Mouse (Mus musculus) heart, embryonic 15.5 days (tissue): ENCODE measurements around the gene Ripor2. TPM values are rescaled to one million over a fixed set of nuclear protein-coding genes. Genes with fewer than 3 reads are reported as not detected.

Experiments used
- ATAC-seq: fragments of 200-750 bp; cut with Nextera tagmentation; replicated peaks from 2 replicates; pipeline ENCODE4 v1.8.0; 2017; ENCODE audit warnings: low read depth, moderate TSS enrichment; ENCODE audit not compliant: insufficient number of reproducible peaks, insufficient read depth, low FRiP score
- H3K27ac ChIP-seq: fragments of 300-500 bp; sonication (generic); 2 replicates; pipeline ENCODE4 v1.5.1; 2015; ENCODE audit warnings: mild to moderate bottlenecking, inconsistent platforms
- H3K27me3 ChIP-seq: fragments of 300-500 bp; sonication (generic); 2 replicates; pipeline ENCODE4 v1.6.1; 2015; ENCODE audit warnings: inconsistent platforms
- H3K36me3 ChIP-seq: fragments of 300-500 bp; sonication (generic); 2 replicates; pipeline ENCODE4 v1.6.1; 2015; ENCODE audit warnings: mild to moderate bottlenecking, inconsistent platforms
- H3K4me1 ChIP-seq: fragments of 300-500 bp; sonication (generic); replicated peaks from 2 replicates; pipeline ENCODE4 v1.6.1; 2015; ENCODE audit warnings: inconsistent platforms
- H3K4me2 ChIP-seq: fragments of 300-500 bp; sonication (generic); 2 replicates; pipeline ENCODE4 v1.6.1; 2015; ENCODE audit warnings: inconsistent platforms, mild to moderate bottlenecking, moderate library complexity
- H3K4me3 ChIP-seq: fragments of 300-500 bp; sonication (generic); 2 replicates; pipeline ENCODE4 v1.5.1; 2015; ENCODE audit warnings: mild to moderate bottlenecking, inconsistent platforms
- H3K9ac ChIP-seq: fragments of 300-500 bp; sonication (generic); 2 replicates; pipeline ENCODE4 v1.6.1; 2015; ENCODE audit warnings: mild to moderate bottlenecking, inconsistent platforms
- H3K9me3 ChIP-seq: fragments of 300-500 bp; sonication (generic); replicated peaks from 2 replicates; pipeline ENCODE4 v1.6.1; 2016; ENCODE audit warnings: inconsistent platforms
- WGBS: fragments of 180-500 bp; shearing (Covaris S2); methylation state at CpG from one replicate; pipeline ENCODE4 v1.1.7; 2015; ENCODE audit warnings: mixed read lengths; 5-methylcytosine and 5-hydroxymethylcytosine counted together
- polyA plus RNA-seq: library from polyadenylated mRNA; unstranded; fragments of >200 nt; fragmentation: Nextera tagmentation; extraction: Ambion mirVana; gene quantifications from 2 replicates; pipeline ENCODE4 v1.2.1, GENCODE M21; 2015

Gene Ripor2
- polyA plus RNA-seq, 1 experiment from 2014 or later = 14.5 TPM

GRCm38 (mm10) chr13:24776146-24776844 is 194.3 kb downstream of the Ripor2 start:
- Histone ChIP-seq H3K27me3 (no peaks in the 10 kb centered on the region), H3K4me2 (no peak overlapping the region), H3K27ac (no peak overlapping the region), H3K9ac (no peak overlapping the region), H3K9me3 (no peaks in the 10 kb centered on the region), H3K4me1 (no peaks in the 10 kb centered on the region), H3K4me3 (no peak overlapping the region), H3K36me3 (no peaks in the 10 kb centered on the region)
- ATAC-seq = no peak
- 47% methylated on average over 7 of the region's 7 CpGs for WGBS

GRCm38 (mm10) chr13:24778026-24778425 is 196.0 kb downstream of the Ripor2 start:
- no peak for ATAC-seq
- no peak overlapping the region for H3K4me3 ChIP-seq
- 79% methylated on average over 2 of the region's 2 CpGs for WGBS

GRCm38 (mm10) chr13:24778706-24779380 is 196.9 kb downstream of the Ripor2 start:
- Histone ChIP-seq H3K9ac (no peak overlapping the region), H3K4me1 (peaks cover 5% of the 10 kb centered on the region; the same call in 1 of the 2 replicates), H3K4me2 (no peak overlapping the region), H3K36me3 (no peaks in the 10 kb centered on the region), H3K27me3 (no peaks in the 10 kb centered on the region), H3K4me3 (no peak overlapping the region), H3K9me3 (no peaks in the 10 kb centered on the region), H3K27ac (no peak overlapping the region)
- no peak for ATAC-seq
- 64% methylated on average over 8 of the region's 8 CpGs for WGBS

More at GRCm38 (mm10) chr13:24778026-24778425, 196.0 kb downstream of the Ripor2 start:
- H3K9ac ChIP-seq = no peak overlapping the region
- H3K36me3 ChIP-seq = no peaks in the 10 kb centered on the region
- peaks cover 5% of the 10 kb centered on the region; the same call in 1 of the 2 replicates for H3K4me1 ChIP-seq
- H3K9me3 ChIP-seq = no peaks in the 10 kb centered on the region
- no peak overlapping the region for H3K27ac ChIP-seq
- H3K27me3 ChIP-seq = no peaks in the 10 kb centered on the region
- H3K4me2 ChIP-seq = no peak overlapping the region

- Histone ChIP-seq H3K27ac (no peak overlapping the region), H3K4me2 (no peak overlapping the region), H3K36me3 (no peaks in the 10 kb centered on the region), H3K4me1 (peaks cover 5% of the 10 kb centered on the region; the same call in 1 of the 2 replicates), H3K9me3 (no peaks in the 10 kb centered on the region), H3K4me3 (no peak overlapping the region), H3K9ac (no peak overlapping the region), H3K27me3 (no peaks in the 10 kb centered on the region)
- no peak for ATAC-seq
- WGBS = 44% methylated on average over 5 of the region's 5 CpGs
Measured at GRCm38 (mm10) chr13:24781916-24782315, 199.9 kb downstream of the Ripor2 start.

Other genes starting within 250 kb of the Ripor2 start
- gene Armh2, start 159.0 kb downstream of the Ripor2 start, polyA plus RNA-seq = not detected in 2 replicates
- gene Gmnn, start 179.7 kb downstream of the Ripor2 start, polyA plus RNA-seq = 90.7 and 102 TPM in 2 replicates
- gene BC005537, start 219.5 kb downstream of the Ripor2 start, polyA plus RNA-seq = 11.7 and 11.8 TPM in 2 replicates
- 223 and 306 TPM in 2 replicates for gene Acot13, start 249.4 kb downstream of the Ripor2 start, polyA plus RNA-seq
- gene Tdp2, start 249.5 kb downstream of the Ripor2 start, polyA plus RNA-seq = 29.8 and 34.9 TPM in 2 replicates